Mouse (Mus musculus): ENCODE results near the gene B4galt1.

DNA sequence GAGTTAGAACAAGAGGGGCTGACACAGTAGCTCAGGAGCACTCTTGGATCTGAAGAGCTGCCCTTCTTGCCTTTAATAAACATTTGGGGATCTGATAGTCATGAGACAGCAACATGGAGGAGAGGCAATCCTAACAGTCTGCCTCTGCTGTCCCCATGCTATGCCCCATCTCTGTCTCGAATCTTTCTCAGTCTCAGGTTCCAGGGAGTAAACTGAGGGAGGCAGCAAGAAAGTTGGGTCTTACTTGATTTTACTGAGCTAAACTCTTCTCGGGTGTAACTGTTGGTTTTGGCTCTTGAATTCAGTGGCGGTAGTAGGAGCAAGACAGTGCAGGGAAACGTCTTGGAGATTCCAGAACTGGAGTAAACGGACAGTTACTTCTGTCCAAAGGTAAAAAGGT is 18.9 kb downstream of the B4galt1 start:
- TF ChIP-seq CTCF (IDR thresholded peaks at IDR 0.05; ENCODE audit: low read depth, low read length) (no peak), POLR2A (IDR thresholded peaks at IDR 0.05; ENCODE audit: insufficient read depth, low read length) (no peak), EP300 (IDR thresholded peaks at IDR 0.05; ENCODE audit: insufficient read depth, low read depth, low read length) (no peak)

Data from ES-Bruce4 (cell line).